8 mouse cellular contexts compared by ENCODE assay signal in genomic region chr10:67314811-67315435, GRCm38 (mm10). TPM values are rescaled to one million over a fixed set of nuclear protein-coding genes. Genes with fewer than 3 reads are reported as not detected.
DNase-seq lines count a peak whose midpoint lies in the region; ATAC-seq and TF ChIP-seq lines count a peak whose summit lies in the region.

No protein-coding gene starts in this region.

- peak; percentile 77 for TF ChIP-seq CTCF in liver, adult 2 months (IDR thresholded peaks at IDR 0.05; ENCODE audit: low read depth, low read length)

- DNase-seq in T-cell, adult 2 months (ENCODE audit: low spot score), result peak; percentile 55
- DNase-seq in gastrocnemius, postnatal 14 days, result peak; percentile 51
- peak; percentile 50 for DNase-seq in kidney, adult 18-20 months
- peak; percentile 37 for DNase-seq in liver, adult 2 months (ENCODE audit: extremely low read depth, low read depth, low spot score)
- DNase-seq in neural tube, embryonic 10.5 days (ENCODE audit: extremely low spot score, low spot score), result peak; percentile 65
- peak; percentile 76 for DNase-seq in thymus, postnatal 4 days

- no peaks in the 10 kb centered on the region for H3K4me1 ChIP-seq in liver, adult 2 months (ENCODE audit: control insufficient read depth, insufficient read depth, low read length)

- 24% methylated on average over 12 of the region's 12 CpGs for WGBS in liver, adult 2 months

- no peak overlapping the region for H3K9ac ChIP-seq in liver, adult 2 months (ENCODE audit: low read depth, low read length)

- H3K36me3 ChIP-seq in liver, adult 2 months (ENCODE audit: control insufficient read depth, insufficient read depth, low read length), result no peaks in the 10 kb centered on the region

- no peak overlapping the region for H3K4me3 ChIP-seq in liver, adult 2 months (ENCODE audit: insufficient read depth, low read depth, low read length)

- no peak overlapping the region for H3K27ac ChIP-seq in liver, adult 2 months (replicated peaks; ENCODE audit: insufficient read depth, low read depth, low read length)

- H3K79me2 ChIP-seq in liver, adult 2 months (ENCODE audit: control insufficient read depth, insufficient read depth, low read length), result no peaks in the 10 kb centered on the region

- no peaks in the 10 kb centered on the region for H3K27me3 ChIP-seq in liver, adult 2 months (ENCODE audit: control insufficient read depth, insufficient read depth, low read length)

- ATAC-seq in CD4-positive, CD25-positive, alpha-beta regulatory T cell, adult 4 months, result peak; percentile 81
- ATAC-seq in common myeloid progenitor, adult 5-6 weeks (replicated peaks; ENCODE audit: low read depth, poor library complexity, severe bottlenecking), result peak; percentile 63

- intact Hi-C loops in gastrocnemius, postnatal 14 days (cut with DNase I; ENCODE audit: low total_unique reads), result loop anchor here (5.0 kb wide), 1 partner anchor 48 kb away; no protein-coding TSS in a partner anchor

- no peak for TF ChIP-seq POLR2A in liver, adult 2 months (IDR thresholded peaks at IDR 0.05; ENCODE audit: extremely low read depth, insufficient read depth, low read length)

RNA-seq across cellular contexts. Expression of gene Nrbf2, which starts 29.8 kb away (rescaled TPM):
- 10 to 100 TPM; 27.6 to 35.3 TPM for polyA plus RNA-seq in CD4-positive, CD25-positive, alpha-beta regulatory T cell, adult 4 months (2017; shearing (Covaris generic))
- 25.1 and 25.7 TPM in 2 replicates for total RNA-seq in common myeloid progenitor, adult 5-6 weeks (2017)
- 10 to 100 TPM in 1 of 2 experiments, 1 to 10 TPM in 1; 8.7 to 12.4 TPM for total RNA-seq in gastrocnemius, postnatal 14 days (2021)
- total RNA-seq in liver, adult 2 months (2014; rRNA removed), result 10.8 and 13.6 TPM in 2 replicates
- polyA plus RNA-seq in liver, adult 2 months (2012; rRNA removed), result 10.3 and 11.3 TPM in 2 replicates
